Mouse (Mus musculus): Measurements from ENCODE around the gene Zbtb1.

Gene Zbtb1

DNA sequence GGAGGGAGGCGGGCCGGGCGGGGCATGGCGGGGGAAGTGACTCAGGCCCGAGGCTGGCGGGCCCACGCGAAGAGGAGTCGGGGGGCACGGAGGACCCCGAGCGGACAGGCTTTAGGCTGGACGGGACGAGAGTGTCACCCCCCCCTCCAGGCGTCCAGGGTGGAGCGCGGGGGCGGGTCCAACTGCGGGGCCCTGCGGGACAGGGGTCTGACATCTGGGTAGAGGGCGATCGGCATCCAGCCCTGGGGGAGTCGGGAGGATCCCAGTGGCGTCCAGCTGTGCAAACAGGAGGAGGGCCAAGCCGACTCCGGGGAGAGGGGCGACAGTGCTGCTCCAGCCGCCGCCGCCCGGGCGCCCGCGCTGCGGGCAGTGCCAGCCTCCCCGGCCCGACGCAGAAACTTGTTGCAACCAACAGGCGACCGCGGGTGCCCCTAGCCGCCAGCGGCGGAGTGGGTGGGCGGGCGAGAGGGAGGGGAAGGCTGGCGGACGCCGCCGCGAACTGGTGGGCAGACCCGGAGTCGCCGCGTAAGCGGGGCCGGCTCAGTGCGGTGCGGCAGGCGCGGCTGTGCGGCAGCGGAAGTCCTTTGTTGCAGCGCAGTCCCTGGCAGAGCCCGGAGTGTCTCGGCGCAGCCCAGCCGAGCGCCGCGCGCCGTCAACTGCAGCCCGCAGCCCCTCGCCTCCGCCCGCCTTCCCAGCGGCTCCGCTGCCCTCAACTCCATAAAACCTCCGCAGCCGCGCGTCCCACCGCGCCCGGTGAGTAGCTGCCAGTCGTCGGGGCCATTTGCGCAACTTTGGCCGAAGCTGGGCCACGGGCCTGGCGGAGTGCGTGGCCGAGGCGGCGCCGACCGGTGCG lies at the start of gene Zbtb1:
Gene Zbtb1 (plus strand): TSS at position 289 of the 853 bp plus-strand sequence.
- peak; percentile 89 for DNase-seq

DNA sequence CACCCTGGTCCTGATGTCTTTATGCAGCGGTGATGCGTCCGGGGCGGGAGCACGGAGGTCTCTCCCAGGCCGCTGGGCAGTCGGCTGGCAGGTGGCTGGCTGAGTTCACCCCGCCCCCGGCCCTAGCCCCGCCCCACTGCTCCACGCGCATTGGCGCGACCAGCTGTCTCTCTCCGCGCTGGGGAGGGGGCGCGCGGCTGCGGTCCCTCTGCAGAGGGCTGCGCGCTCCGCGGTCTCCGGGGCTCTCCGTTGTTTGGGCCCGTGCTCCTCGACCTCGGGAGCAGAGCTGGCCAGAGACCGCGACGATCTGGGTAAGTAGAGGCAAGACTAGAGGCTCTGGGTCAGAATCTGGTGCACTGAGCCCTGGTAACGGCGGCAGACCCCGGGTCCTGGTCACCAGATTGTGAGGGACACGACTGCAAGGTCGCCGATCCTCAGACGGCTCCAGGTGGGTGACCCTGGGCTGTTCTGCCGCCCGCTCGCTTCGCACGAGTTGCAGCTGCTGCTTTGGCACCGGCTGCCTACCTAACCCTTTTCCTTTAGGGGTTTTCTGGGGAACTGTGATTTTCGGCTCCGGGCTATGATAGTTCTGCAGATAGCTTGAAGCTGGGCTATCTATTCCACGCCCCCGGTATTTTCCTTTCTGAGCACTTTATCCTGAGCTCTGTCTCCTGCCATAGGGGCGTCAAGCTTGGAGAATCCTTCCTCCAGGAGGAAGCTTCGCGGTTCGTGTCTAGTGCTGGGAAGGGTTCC lies 45.2 kb upstream of the Zbtb1 start, which contains the start of gene Akap5:
Gene Akap5 (plus strand): TSS at position 213 of the 753 bp plus-strand sequence.
- peak; percentile 28 for DNase-seq

DNA sequence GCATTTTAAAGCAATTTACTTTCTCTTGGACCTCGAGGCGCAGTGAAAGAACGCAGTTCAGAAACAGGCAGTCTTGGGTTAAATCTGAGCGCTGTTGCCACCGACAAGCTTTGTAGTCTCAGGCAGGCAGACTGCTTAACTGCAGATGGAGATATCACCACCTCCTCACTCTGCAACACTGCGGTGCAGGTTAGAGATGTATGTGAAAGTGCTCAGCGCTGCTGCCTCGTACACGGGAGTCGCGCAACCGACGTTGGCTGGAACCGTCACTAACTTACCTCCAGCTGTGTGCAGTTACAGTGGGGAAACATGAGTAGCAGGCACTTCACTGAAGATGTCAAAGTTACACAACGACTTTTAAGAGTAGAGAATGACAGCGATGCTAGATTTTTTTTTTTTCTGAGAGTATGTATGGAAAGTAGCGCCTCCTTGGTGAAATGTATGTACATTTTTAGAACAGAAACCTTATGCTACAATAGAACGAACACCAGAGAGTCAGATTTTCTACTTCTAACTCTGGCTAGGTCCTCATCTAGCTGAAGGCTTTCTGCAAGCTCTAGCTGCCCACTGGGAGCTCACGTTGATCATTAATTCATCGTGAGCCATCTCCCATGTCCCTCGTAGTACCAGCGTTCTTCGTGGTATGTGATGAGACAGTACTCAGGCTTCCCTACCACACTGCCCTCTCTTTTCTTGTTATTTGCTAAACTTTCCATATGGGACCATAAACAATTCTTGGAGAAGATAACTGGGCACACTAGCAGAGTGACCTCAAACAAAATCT lies 43.4 kb upstream of the Zbtb1 start:
- no peak for DNase-seq

DNA sequence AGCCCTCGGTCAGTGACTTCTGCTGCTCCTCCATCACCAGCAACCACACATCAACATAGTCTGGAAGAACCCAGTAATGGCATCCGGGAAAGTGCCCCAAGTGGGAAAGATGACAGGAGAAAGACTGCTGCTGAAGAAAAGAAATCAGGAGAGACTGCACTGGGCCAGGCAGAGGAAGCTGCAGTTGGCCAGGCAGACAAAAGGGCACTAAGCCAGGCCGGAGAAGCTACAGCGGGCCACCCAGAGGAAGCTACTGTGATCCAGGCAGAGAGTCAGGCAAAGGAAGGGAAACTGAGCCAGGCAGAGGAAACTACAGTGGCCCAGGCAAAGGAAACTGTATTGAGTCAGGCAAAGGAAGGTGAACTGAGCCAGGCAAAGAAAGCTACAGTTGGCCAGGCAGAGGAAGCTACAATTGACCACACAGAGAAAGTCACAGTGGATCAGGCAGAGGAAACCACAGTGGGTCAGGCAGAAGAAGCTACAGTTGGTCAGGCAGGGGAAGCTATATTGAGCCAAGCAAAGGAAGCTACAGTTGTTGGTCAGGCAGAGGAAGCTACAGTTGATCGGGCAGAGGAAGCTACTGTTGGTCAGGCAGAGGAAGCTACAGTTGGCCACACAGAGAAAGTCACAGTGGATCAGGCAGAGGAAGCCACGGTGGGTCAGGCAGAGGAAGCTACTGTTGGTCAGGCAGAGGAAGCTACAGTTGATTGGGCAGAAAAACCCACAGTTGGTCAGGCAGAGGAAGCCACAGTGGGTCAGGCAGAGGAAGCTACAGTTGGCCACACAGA lies 41.3 kb upstream of the Zbtb1 start:
- no peak for DNase-seq

DNA sequence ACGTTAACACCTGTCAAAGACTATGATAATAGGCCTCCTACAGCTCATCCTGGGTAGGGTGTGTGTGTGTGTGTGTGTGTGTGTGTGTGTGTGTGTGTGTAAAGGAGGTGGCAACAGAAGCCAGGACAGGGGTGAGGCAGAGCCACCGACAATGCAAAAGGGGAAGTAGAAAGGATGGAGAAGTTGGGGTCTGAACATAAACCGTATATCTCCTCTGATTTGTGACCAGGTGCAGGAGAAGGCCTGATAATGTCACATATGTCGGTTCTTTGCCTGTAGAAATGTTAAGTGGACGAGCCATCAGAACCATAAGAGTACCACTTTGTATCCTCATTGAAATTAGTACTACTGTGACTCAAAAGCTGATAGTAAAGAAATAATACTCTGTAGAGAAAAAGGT lies 36.4 kb upstream of the Zbtb1 start:
- no peak for DNase-seq

DNA sequence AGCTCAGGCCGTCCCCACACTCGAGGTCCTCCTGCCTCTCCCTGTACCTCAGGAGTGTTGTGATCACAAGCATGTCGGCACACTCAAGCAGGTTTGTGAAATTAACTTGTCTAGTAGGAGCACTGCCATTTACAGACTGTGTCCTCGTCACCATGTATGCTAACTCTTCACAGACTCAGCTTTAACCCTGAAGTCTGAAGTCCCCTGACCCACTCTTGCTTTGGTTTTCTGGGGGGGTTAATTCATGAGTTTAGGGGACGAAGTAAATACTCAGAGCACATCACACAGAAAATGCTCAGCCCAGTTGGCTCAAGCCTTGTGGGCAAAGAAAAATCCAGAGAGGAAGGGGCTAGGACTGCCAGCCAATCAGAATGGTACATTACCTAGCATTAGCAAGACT lies 34.4 kb upstream of the Zbtb1 start:
- DNase-seq: no peak

DNA sequence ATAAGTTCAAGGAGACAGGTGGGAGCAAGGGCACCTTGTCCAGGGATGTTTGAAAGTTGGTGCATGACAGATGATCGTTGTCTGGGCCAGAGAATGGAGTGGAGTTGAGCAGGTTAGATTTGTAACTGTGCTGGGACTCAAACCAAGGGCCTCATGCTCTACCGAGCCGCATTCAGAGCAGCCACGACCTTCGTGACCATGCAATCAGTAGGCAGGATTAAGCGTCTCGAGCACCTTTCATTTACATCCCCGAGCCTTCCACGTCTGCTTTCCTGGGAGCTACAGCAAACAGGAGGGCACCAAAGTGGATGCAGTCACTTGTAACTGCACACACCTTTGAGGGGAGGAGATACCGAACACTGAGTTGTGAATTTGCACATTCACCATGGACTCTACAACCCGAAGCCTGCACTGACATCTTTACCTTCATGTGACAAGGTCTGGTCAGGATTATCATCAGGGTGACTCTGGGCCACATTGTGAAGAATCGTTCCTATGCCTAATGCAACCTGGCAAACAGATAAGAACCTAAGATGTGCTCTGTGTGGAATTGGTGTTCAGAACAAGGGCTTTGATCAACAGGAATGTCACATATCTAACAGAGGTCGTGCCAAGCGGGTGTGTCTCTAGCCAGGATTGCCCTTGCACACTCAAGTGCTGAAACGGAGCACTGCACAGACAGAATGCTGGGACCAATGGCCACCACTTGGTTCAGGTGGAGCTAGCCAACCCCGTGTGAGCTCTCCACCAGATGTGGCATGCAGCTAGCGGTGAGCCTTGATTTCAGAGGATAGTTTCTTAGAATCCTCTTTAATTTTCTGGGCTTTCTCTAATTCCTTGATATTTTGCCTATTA lies 33.7 kb upstream of the Zbtb1 start:
- no peak for DNase-seq

DNA sequence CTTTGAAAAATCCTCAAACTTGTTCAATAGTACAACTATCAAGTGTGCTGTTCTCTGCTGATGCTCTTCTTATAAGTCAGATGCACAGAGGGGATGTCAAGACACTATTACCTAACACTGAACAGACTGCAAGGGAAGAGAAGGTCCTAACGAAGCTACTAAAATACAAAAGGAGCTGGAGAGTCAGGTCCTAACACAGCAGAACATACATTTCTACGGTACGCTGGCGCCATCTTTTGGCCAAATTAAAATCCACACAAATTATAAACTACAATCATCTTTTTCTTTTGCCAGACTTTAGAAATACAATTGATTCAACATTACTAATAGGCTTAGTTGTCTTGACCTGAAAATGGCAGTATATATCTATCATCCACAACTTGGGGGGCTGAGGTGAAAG lies 29.0 kb upstream of the Zbtb1 start:
- peak; percentile 27 for DNase-seq

DNA sequence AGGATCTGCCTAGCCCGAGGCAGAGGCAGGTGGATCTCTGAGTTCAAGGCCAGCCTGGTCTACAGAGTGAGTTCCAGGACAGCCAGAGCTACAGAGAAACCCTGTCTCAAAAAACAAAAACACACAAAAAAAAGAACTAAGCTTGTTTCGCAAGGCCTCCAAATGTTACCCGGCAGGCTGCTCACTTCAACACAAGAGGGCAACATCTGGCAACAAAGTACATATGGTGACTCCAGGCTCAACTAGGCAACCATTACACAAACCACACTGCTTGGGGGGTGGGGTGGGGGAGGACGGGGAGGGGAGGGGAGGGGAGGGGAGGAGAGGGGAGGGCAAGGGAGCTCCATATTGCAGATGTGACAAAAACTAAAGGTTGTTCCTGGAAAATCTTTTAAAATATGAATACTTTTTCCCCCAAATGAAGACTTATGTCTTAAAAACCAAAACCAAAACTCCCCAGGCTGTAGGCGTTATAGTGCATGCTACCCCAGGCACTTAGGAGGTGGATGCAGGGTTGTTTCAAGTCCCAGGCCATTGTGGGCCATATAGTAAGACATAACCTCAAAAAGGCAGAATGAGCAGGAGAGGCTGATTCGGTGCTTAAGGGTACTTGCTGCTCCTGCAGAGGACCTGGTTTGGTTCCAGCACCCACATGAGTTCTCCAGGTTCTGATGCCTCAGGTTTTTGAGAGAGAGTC lies 24.2 kb upstream of the Zbtb1 start:
- DNase-seq: no peak

DNA sequence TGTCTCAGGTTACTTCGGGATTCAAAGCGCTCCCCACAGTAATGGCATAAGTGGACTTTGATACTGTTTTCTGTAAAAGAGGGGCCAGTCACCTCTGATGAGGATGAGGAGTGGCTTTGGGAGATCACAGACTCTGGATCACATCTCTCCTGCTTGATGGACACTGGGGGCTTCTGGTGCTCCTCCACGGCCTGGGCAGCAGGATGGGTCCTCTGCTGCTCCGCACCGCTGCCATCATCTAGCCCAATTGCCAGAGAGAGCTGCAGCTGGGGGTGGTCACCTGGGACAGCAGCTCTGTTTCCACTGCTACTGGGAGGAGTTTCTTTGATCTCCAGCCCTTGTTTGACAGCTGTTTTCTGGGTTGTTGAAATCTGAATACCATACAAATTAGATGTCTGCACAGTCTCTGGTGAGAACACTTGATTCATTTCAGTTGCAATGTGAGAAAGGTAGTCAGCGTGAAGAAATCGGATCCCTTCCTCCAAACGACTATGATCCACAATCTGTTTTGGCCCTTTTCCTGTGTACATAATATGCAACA lies 20.3 kb upstream of the Zbtb1 start:
- DNase-seq: no peak

DNA sequence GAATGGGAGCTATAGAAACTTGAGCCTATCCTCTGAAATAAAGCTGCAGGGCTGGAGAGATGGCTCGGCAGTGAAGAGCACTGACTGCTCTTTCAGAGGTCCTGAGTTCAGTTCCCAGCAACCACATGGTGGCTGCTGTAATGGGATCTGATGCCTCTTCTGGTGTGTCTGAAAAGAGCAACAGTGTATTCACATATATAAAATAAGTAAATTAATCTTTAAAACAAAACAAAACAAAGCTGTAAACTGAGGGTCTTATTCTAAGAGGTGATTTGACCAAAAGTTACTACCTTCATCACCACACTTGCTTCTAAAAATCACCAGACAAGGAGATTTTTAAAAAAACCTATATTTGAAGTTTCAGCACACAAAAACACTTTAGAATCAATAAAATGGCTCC lies 9.2 kb upstream of the Zbtb1 start:
- no peak for DNase-seq

DNA sequence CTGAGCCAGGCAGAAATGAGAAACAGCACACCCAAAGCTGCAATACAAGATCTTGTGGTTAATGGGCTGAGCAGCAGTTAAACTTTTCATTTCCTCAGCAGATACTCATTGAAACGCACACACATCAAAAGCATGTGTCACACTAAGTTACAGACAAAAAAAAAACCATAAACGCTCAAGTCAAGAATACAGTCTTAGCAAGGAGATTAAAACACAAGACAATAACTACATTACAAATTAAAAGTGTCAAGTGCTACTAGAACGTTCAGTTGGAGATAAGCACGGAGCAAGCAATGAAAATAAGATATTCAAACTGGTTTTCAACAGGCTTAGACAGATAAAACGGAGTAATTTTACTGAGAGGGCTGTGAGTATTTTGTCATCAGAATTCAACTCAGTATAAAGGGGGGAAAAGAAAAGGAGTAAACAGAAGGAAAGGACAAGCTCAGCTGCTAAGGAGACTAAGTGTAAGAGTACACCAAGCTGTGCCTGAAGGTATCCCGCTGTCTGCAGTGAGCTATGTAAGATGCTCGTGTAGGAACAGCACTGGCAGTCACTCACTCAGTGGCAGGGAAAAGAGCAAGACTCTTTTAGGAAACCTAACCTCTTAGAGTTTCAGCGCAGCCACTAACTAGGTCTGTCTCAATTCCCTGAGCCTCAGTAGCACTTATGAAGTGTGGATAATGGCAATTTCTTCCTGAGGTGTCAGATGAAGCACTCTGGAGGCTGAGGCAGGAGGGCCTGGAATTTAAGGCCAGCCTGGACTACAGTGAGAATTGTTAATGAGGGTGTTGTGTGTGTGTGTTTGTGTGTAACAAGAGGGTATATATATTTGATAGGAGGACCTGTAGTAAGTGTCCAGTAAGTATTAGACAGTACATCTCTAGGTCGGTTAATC lies 8.4 kb upstream of the Zbtb1 start:
- no peak for DNase-seq

DNA sequence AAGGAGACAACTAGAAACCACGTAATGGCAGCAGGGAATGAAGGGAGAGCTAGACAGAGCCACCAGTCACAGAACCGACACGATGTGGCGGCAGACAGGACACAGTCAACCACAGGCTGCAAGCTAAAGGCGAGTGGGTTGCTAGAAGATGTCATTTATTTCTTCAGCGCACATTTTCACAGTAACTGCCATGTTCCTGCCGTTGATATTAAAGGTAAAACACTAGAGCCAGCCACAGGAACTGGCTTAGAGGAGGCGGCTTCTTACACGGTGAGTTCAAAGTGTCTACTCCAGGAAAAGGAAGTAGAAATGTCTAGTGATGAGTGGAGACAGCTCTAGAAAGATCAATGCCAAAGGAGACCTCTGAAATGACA lies 7.8 kb upstream of the Zbtb1 start:
- no peak for DNase-seq

DNA sequence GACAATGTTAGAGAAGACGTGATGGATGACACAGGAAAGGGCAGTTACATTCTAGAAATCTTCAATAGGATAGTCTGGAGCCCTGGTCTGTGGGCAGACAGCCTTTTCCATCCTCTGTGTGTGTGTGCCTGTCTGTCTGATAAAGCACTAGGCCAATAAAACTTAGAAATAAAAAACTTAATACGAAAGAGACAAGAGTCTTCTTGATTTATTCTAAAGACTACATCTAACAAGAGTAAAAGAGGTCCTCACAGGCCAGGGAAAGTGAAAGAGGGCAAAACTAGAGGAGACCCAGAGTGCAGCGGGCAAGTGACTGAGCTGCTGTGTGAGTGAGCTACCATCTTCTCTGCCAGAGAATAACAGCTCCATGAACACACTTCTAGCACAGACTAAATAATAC lies 3.8 kb upstream of the Zbtb1 start:
- DNase-seq: no peak

DNA sequence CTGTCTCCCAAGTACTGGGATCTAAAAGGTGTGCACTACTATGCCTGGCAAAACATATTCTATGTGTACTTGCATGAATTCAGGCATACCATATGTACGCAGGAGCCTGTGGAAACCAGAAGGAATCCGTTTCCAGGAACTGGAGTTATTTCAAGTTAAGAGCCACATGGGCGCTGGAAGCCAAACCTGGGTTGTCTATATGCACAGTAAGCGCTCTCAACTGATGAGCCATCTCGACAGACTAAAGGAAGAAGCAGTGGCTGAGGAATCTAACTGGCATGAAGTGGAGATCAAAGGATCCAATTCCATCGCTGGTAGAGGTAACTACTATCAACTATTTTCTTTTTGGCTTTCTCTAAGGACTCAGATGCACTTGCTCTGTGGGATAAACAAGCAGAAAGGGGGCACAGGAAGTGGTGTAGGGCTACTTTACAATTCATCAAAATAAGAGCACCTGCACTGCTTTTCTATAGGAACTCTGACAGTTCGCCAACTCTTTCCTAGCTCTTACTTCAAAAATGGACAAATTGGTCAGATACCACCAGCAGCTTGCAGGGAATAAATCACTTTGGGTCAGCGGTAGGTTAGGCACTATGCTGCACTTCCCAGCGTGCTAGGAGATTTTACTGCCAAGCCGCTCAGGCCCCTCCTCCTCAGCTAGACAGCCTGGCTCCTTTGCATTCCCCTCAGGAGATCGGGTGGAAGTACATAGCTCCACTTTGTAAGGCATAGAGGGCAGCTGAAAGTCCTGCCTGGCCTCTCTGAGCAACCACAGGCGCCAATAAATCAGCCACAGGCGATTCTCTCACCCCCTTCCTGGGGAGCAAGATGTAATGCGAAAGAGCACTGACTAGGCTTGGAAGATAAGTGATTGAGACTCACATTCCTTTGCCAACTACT lies 2.7 kb upstream of the Zbtb1 start:
- peak; percentile 53 for DNase-seq

DNA sequence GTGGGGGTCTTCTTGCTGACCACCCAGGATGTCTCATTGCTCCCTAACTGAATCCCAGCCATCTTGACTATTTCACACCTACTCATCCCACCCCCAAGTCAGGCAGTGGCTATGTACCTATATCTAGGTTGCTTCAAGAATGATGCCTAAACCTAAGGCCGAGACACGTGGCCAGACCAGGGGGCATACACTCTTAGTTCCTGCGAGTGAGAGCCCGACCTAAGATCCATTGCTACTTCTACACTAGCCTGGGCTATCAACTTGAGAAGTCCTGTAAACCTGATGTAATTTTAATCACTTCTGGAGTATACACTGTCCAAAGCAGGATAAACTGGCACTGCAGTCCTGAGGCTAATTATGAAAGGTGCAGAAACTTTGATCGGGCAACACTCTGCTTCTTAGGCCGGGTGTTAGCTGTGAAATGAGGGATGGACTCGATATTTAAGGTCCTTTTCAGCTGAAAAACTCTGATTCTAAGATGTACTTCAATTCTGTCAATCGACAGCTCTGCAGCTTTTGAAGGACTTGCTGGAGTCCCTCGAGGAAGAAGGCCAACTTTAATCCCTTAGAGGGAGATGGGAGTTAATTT lies 1.8 kb upstream of the Zbtb1 start:
- peak; percentile 61 for DNase-seq

DNA sequence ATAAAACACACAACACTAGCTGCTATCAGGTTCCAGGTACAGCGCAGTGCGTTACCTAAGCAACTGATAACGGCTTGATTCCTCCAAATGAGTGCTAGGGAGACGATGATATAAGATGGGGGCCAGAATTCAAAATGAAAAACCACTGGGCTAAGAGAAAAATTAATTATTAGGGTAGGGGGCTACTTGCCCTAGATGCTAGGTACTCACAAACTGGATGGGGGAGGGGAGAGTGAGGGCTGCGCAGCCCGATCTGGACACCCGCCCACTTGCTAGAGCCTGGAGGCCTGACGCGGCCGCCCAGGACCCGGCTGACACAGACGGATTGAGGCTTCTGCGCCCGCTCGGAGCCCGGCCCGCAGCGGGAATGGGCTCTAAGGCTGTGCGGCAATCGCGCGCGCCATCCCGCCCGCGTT lies 1.3 kb upstream of the Zbtb1 start:
- no peak for DNase-seq

Data from cerebellum, adult 9-11 months (tissue).